Mouse (Mus musculus) kidney, adult 2 months (tissue): ENCODE data around the gene Creb3l4. TPM values are rescaled to one million over a fixed set of nuclear protein-coding genes. Genes with fewer than 3 reads are reported as not detected.
A peak's percentile ranks its signal among the peaks of the same experiment; 100 is the strongest.

Source experiments
- DNase-seq: peaks from one replicate; pipeline ENCODE4 v3.0.0; 2021
- H3K27ac ChIP-seq: fragments of 200-500 bp; 2 replicates; pipeline ENCODE4 v1.5.1; 2012; ENCODE audit warnings: low read depth, low read length, control low read depth, inconsistent platforms; ENCODE audit not compliant: insufficient read depth
- H3K27me3 ChIP-seq: fragments of 200-500 bp; replicated peaks from 2 replicates; pipeline ENCODE4 v1.6.1; 2012; ENCODE audit warnings: mild to moderate bottlenecking, moderate library complexity, low read length, inconsistent platforms; ENCODE audit not compliant: control insufficient read depth, insufficient read depth
- H3K36me3 ChIP-seq: fragments of 200-500 bp; 2 replicates; pipeline ENCODE4 v1.6.1; 2012; ENCODE audit warnings: mild to moderate bottlenecking, moderate library complexity, low read length, inconsistent platforms; ENCODE audit not compliant: control insufficient read depth, insufficient read depth
- H3K4me1 ChIP-seq: fragments of 200-500 bp; 2 replicates; pipeline ENCODE4 v1.6.1; 2011; ENCODE audit warnings: low read length; ENCODE audit not compliant: control insufficient read depth, insufficient read depth
- H3K4me3 ChIP-seq: fragments of 200-500 bp; 2 replicates; pipeline ENCODE4 v1.5.1; 2011; ENCODE audit warnings: mild to moderate bottlenecking, low read depth, low read length, control low read depth; ENCODE audit not compliant: insufficient read depth
- CTCF ChIP-seq: fragments of 200-500 bp; conservative IDR thresholded peaks from 2 replicates; pipeline ENCODE4 v1.5.1; 2011; ENCODE audit warnings: low read depth, mild to moderate bottlenecking, control low read depth, low read length, moderate library complexity, mixed read lengths; ENCODE audit not compliant: insufficient read depth, insufficient read length
- POLR2A ChIP-seq: fragments of 200-500 bp; IDR thresholded peaks from one replicate; pipeline ENCODE4 v1.6.1; 2011; ENCODE audit warnings: low read depth, low read length, control low read depth
- WGBS: fragments of 180-500 bp; shearing (Covaris S2); methylation state at CpG from one replicate; pipeline ENCODE4 v1.1.7; 2018; 5-methylcytosine and 5-hydroxymethylcytosine counted together
- polyA plus RNA-seq: library from polyadenylated mRNA; depleted of rRNA; stranded (reverse); fragments of >200 nt; gene quantifications from 2 replicates; pipeline ENCODE4 v1.2.3, GENCODE M21; 2012

Creb3l4 gene
- polyA plus RNA-seq, 1 experiment: 1.0 TPM

DNA sequence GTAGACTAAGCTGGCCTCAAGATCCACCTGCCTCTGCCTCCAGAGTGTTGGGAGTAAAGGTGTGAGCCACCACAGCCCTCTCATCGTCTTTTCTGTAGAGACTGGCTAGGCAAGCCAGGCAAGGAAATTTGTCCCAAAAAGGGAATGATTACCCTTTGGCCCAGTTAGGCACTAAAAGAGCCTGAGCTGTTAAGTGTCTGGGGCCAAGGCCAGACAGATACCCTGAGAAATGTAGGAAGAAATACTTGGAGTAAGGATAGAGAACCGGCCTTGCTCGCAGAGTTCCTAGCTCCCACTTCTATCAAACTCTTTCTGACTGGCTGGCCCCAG lies 4.3 kb upstream of the Creb3l4 start:
- no peak for DNase-seq
- WGBS: 0% methylated on average over 3 of the region's 3 CpGs
- Histone ChIP-seq H3K4me1 (no peaks in the 10 kb centered on the region; the same call in 1 of the 2 replicates), H3K27ac (peak overlapping the region; percentile 77), H3K36me3 (no peaks in the 10 kb centered on the region), H3K27me3 (no peaks in the 10 kb centered on the region), H3K4me3 (peak overlapping the region; percentile 38)
- TF ChIP-seq CTCF (no peak), POLR2A (no peak)

DNA sequence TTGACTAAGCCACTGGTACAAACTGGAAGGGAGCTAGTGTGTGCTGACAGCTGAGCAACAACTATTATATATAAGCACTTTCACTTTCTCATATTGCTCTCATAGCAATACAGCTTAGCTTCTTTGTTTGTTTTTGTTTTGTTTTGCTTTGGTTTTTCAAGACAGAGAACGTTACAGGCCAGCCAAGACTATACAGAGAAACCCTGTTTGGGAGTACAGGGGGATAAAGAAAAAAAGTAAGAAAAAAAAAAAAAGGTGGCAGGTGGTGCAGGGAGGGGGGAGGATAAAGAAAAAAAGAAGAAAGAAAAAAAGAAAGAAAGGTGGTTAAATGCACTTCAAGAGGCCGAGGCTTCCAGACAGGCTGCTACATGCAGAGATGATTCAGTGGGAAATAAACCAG lies 2.1 kb upstream of the Creb3l4 start:
- Histone ChIP-seq H3K36me3 (no peaks in the 10 kb centered on the region), H3K4me1 (peaks cover 11% of the 10 kb centered on the region; the same call in 1 of the 2 replicates), H3K4me3 (no peak overlapping the region), H3K27me3 (no peaks in the 10 kb centered on the region), H3K27ac (no peak overlapping the region)
- WGBS: 69% methylated on average over 2 of the region's 2 CpGs
- TF ChIP-seq POLR2A (no peak), CTCF (no peak)
- no peak for DNase-seq

DNA sequence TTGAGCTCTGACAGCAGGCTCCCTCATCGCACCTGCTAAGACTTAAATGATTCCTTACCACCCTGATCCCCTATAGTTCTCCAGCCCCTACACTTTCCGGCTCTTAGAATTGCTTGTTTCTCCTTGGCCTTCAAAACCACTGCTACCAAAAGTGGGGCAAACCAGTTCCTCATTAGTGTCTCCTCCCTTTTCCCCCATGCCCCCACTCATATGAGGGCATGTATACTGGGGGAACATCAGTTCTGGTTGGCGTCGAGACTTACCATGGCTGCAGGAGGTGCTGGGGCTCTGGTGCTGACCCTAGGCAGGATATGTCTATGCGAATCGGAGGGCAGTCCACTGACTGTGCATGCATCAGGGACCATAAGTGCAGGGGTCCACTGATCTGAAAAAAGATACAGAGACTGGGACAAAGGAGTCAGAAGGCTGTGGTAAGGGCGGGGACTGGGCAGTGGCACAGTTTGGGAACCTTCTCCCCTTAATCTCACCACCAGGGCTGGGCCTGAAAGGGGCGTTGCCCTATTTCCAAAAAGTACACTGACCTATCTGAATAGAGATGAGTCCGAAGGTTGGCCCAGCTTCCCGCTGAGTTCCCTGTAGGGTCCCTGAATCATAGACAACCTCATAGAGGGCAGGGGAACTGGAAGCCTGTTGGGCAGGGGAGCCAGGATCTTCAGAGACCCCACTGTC lies 1.5 kb downstream of the Creb3l4 start:
- TF ChIP-seq CTCF: no peak
- TF ChIP-seq POLR2A: no peak
- H3K27me3 ChIP-seq: no peaks in the 10 kb centered on the region
- no peak overlapping the region for H3K4me3 ChIP-seq
- no peak for DNase-seq
- H3K36me3 ChIP-seq: no peaks in the 10 kb centered on the region
- 90% methylated on average over 10 of the region's 10 CpGs for WGBS
- peaks cover 11% of the 10 kb centered on the region; the same call in 1 of the 2 replicates for H3K4me1 ChIP-seq
- H3K27ac ChIP-seq: no peak overlapping the region

DNA sequence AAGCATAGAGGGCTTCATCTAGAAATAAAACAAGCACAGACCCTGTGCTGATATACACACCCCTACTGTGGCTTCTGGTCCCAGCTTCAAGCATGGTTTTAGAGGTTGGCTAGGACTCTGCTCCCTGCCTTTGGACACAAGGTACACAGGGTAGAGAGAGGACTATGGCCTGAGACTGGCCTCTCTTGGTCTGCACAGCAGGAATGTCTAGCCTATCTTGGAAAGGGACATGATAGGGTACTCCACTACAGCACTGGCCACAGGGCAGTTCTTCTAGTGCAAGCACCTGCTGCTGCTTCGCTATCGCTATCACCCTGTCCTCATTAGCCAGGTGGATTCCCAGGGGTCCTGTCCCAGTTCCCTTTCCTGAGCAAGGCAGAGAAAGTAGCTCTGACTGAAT lies 2.1 kb downstream of the Creb3l4 start:
- 61% methylated on average over 2 of the region's 2 CpGs for WGBS
- peak; percentile 76 for DNase-seq
- peaks cover 11% of the 10 kb centered on the region; the same call in 1 of the 2 replicates for H3K4me1 ChIP-seq
- no peak overlapping the region for H3K27ac ChIP-seq
- no peaks in the 10 kb centered on the region for H3K27me3 ChIP-seq
- TF ChIP-seq CTCF (no peak), POLR2A (no peak)
- H3K4me3 ChIP-seq: no peak overlapping the region
- no peaks in the 10 kb centered on the region for H3K36me3 ChIP-seq

DNA sequence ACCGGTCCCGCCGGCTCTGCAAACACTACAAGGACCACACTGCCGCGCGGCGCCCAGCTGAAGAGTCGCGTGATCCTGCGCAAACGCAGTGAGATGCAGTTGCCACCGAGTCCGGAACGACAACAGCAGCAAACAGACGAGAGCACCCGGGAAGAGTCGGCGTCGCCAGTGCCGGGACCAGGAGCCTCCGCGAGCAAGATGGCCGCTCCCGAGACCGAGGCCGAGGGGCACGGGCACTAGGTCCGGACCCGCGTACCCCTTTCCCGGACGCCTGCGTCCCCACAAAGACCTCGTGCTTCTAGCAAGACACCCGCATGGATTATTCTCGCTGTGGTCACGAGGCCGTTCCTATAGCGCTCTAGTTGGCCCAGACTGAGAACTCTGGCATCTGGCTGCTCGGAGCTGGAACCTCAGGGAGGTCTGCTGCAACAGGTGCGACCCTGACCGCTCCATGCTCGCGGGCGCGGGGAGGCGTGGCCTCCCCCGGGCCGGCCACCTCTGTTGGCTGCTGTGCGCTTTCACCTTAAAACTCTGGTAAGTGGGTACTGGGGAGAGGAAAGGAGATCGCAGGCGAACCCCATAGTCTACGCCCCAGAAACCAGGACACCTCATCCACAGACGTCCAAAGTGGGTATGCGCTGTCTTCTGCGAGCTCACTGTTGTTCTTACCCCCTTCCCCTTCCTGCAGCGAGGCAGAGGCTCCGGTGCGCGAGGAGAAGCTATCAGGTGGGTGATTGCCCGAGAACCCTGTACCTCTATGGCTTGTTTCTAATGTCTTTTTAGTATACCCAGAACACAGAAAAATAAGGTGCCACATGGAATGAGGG lies 11.6 kb downstream of the Creb3l4 start, which contains the start of gene Jtb:
Gene Jtb (plus strand): TSS at position 91 of the 827 bp plus-strand sequence.
- DNase-seq: peak; percentile 98
- peak within 1 kb of the TSS; percentile 67 for H3K4me3 ChIP-seq
- WGBS: under 1% methylated on average over 61 of the region's 61 CpGs
- peak within 1 kb of the TSS; percentile 77 for H3K27ac ChIP-seq
- peaks cover 2% of the 10 kb centered on the region; the same call in 1 of the 2 replicates for H3K4me1 ChIP-seq
- TF ChIP-seq POLR2A (peak; percentile 14), CTCF (0 out of 2 replicates have a peak, but pooled peaks have one; percentile 8)
- H3K36me3 ChIP-seq: peaks cover 2% of the 10 kb centered on the region; the same call in 1 of the 2 replicates
- no peaks in the 10 kb centered on the region for H3K27me3 ChIP-seq

DNA sequence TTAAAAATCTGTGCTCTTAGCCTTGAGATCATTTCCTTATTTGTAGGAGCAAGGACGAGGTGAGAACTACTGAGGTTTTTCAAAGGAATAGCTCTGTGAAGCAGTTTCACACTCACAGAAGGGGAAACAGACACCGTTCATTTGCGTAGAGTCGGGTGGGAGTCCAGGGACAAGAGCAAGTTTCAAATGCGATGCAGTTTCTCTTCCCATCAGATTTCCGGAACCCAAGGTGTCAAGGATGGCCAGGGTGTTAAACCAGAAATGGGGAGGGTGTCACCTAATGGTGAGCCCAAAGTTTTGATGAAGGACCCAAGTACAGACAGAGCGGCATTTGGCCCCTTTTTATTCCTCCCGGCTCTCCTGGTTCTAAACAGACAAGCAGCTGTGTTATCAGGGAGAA lies 12.2 kb downstream of the Creb3l4 start:
- WGBS: 12% methylated on average over 8 of the region's 8 CpGs
- TF ChIP-seq POLR2A (no peak), CTCF (no peak)
- Histone ChIP-seq H3K27ac (no peak overlapping the region; the same call in 1 of the 2 replicates), H3K4me1 (peaks cover 2% of the 10 kb centered on the region; the same call in 1 of the 2 replicates), H3K36me3 (peaks cover 2% of the 10 kb centered on the region; the same call in 1 of the 2 replicates), H3K27me3 (no peaks in the 10 kb centered on the region), H3K4me3 (peak overlapping the region; percentile 67)
- DNase-seq: no peak

DNA sequence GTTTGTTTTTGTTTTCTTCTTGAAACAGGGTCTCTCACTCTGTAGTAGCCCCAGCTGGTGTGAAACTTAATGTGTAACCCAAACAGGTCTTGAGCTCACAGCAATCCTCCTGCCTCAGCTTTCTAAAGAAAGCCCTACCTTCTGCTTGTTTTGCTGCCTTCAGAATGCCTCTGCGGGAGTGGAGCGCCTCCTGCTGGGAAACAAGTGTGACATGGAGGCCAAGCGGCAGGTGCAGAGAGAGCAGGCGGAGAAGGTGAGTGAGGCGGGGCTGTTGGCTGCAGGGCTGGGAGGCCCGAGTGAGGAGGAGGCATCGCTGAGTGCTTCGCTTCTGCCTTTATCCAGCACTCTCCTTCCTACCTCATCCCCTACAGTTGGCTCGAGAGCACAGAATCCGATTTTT lies 19.0 kb downstream of the Creb3l4 start:
- Histone ChIP-seq H3K27ac (no peak overlapping the region), H3K27me3 (no peaks in the 10 kb centered on the region), H3K36me3 (no peaks in the 10 kb centered on the region), H3K4me3 (no peak overlapping the region), H3K4me1 (0 out of 2 replicates have a peak, but pooled peaks cover 5% of the 10 kb centered on the region)
- WGBS: 88% methylated on average over 10 of the region's 10 CpGs
- TF ChIP-seq POLR2A (no peak), CTCF (no peak)
- DNase-seq: no peak
